ENCODE assay signal across 16 mouse cellular contexts in genomic region chr15:84280712-84281347, GRCm38 (mm10). TPM values are rescaled to one million over a fixed set of nuclear protein-coding genes. Genes with fewer than 3 reads are reported as not detected.
A peak's percentile ranks its signal among the peaks of the same experiment; 100 is the strongest.
DNase-seq lines count a peak whose midpoint lies in the region; ATAC-seq and TF ChIP-seq lines count a peak whose summit lies in the region.
"Had no signal": no experiment of that assay in that cellular context is flagged by ENCODE, and none has a peak within 500 bp of the region (broad histone marks: within the 10 kb centered on the region; RNA-seq: fewer than 3 reads in every experiment).

No protein-coding gene starts in this region.

- H3K36me3 ChIP-seq in midbrain, embryonic 10.5 days: peaks cover 16% of the 10 kb centered on the region
- H3K36me3 ChIP-seq in midbrain, postnatal 0 days (ENCODE audit: insufficient read depth, low read length): no peaks in the 10 kb centered on the region
- peaks cover 57% of the 10 kb centered on the region for H3K36me3 ChIP-seq in limb, embryonic 10.5 days
- H3K36me3 ChIP-seq: intestine, embryonic 15.5 days had no signal

- no peak overlapping the region for H3K9ac ChIP-seq in midbrain, postnatal 0 days (replicated peaks; ENCODE audit: low read length, poor library complexity, severe bottlenecking)
- H3K9ac ChIP-seq: heart, embryonic 13.5 days; intestine, embryonic 15.5 days had no signal

- no peak for ATAC-seq in midbrain, postnatal 0 days (ENCODE audit: low FRiP score)
- ATAC-seq: intestine, embryonic 15.5 days had no signal

- DNase-seq in midbrain, embryonic 10.5 days (ENCODE audit: low spot score): no peak
- DNase-seq in midbrain, postnatal 0 days (ENCODE audit: low spot score): no peak
- peak; percentile 60 for DNase-seq in adipocyte (ENCODE audit: low spot score)
- DNase-seq in fibroblast of lung, adult 2 months (ENCODE audit: low read depth): peak; percentile 78
- no peak for DNase-seq in spleen, adult 18-20 months
- no peak for DNase-seq in embryo, embryonic 11 days
- DNase-seq in limb, embryonic 10.5 days (ENCODE audit: low spot score): no peak
- DNase-seq: cerebellum, adult 2 months; gastrocnemius, postnatal 25 days; lung, postnatal 10 days; midbrain, embryonic 14.5 days; thymus, postnatal 36 days had no signal

- no peak for TF ChIP-seq CTCF in midbrain, postnatal 0 days (IDR thresholded peaks at IDR 0.05)

- WGBS in midbrain, embryonic 10.5 days: 83% methylated on average over 11 of the region's 11 CpGs
- WGBS in midbrain, postnatal 0 days: 85% methylated on average over 11 of the region's 11 CpGs
- 86% methylated on average over 11 of the region's 11 CpGs for WGBS in limb, embryonic 10.5 days

- H3K4me3 ChIP-seq in midbrain, embryonic 10.5 days: no peak overlapping the region
- no peak overlapping the region for H3K4me3 ChIP-seq in midbrain, postnatal 0 days (ENCODE audit: low read depth, low read length)
- no peak overlapping the region for H3K4me3 ChIP-seq in limb, embryonic 10.5 days
- H3K4me3 ChIP-seq: erythroblast, embryonic 14.5 days; heart, embryonic 13.5 days; intestine, embryonic 15.5 days had no signal

- 0 out of 2 replicates have a peak overlapping the region, but pooled peaks have one; percentile 6 for H3K27ac ChIP-seq in midbrain, embryonic 10.5 days (replicated peaks)
- H3K27ac ChIP-seq in midbrain, postnatal 0 days (ENCODE audit: low read depth, low read length): no peak overlapping the region
- H3K27ac ChIP-seq in limb, embryonic 10.5 days: no peak overlapping the region
- H3K27ac ChIP-seq: heart, embryonic 13.5 days; intestine, embryonic 15.5 days had no signal

- peaks cover 15% of the 10 kb centered on the region; the same call in 1 of the 2 replicates for H3K27me3 ChIP-seq in midbrain, embryonic 10.5 days (ENCODE audit: low read depth, poor library complexity, severe bottlenecking)
- H3K27me3 ChIP-seq in midbrain, postnatal 0 days (ENCODE audit: insufficient read depth, low read length): no peaks in the 10 kb centered on the region
- H3K27me3 ChIP-seq in limb, embryonic 10.5 days (ENCODE audit: low read depth, poor library complexity, severe bottlenecking): no peaks in the 10 kb centered on the region
- H3K27me3 ChIP-seq: heart, embryonic 13.5 days; intestine, embryonic 15.5 days had no signal

- no peak overlapping the region for H3K4me2 ChIP-seq in midbrain, postnatal 0 days (ENCODE audit: low read depth, low read length, poor library complexity, severe bottlenecking)
- H3K4me2 ChIP-seq: heart, embryonic 13.5 days; intestine, embryonic 15.5 days; liver, embryonic 11.5 days had no signal

- peaks cover 14% of the 10 kb centered on the region for H3K4me1 ChIP-seq in midbrain, embryonic 10.5 days
- no peaks in the 10 kb centered on the region for H3K4me1 ChIP-seq in midbrain, postnatal 0 days (ENCODE audit: insufficient read depth, low read length)
- peaks cover 6% of the 10 kb centered on the region for H3K4me1 ChIP-seq in limb, embryonic 10.5 days
- H3K4me1 ChIP-seq: heart, embryonic 13.5 days; intestine, embryonic 15.5 days had no signal

- H3K9me3 ChIP-seq in midbrain, embryonic 10.5 days (replicated peaks): peaks cover 4% of the 10 kb centered on the region; the same call in 1 of the 2 replicates
- H3K9me3 ChIP-seq in midbrain, postnatal 0 days (ENCODE audit: low read length): no peaks in the 10 kb centered on the region
- H3K9me3 ChIP-seq in limb, embryonic 10.5 days (replicated peaks): no peaks in the 10 kb centered on the region
- H3K9me3 ChIP-seq: heart, embryonic 13.5 days; intestine, embryonic 15.5 days had no signal

RNA-seq across cellular contexts. Expression of gene Parvg, which starts 43.0 kb away (rescaled TPM):
- 0.89 and 1.0 TPM in 2 replicates for polyA plus RNA-seq in midbrain, embryonic 10.5 days (2016; fragmentation: Nextera tagmentation; extraction: Ambion mirVana)
- total RNA-seq in midbrain, postnatal 0 days (2014; rRNA removed): 1.5 and 1.7 TPM in 2 replicates
- 1.7 and 1.9 TPM in 2 replicates for polyA plus RNA-seq in midbrain, postnatal 0 days (2015; fragmentation: Nextera tagmentation; extraction: Ambion mirVana)
- polyA plus RNA-seq in limb, embryonic 10.5 days (2016; fragmentation: Nextera tagmentation; extraction: Ambion mirVana): 0.72 and 0.75 TPM in 2 replicates

RNA-seq across cellular contexts. Expression of gene Parvb, which starts 49.0 kb away (rescaled TPM):
- polyA plus RNA-seq in midbrain, embryonic 10.5 days (2016; fragmentation: Nextera tagmentation; extraction: Ambion mirVana): 7.4 and 8.4 TPM in 2 replicates
- 9.6 and 14.0 TPM in 2 replicates for total RNA-seq in midbrain, postnatal 0 days (2014; rRNA removed)
- 4.3 and 5.8 TPM in 2 replicates for polyA plus RNA-seq in midbrain, postnatal 0 days (2015; fragmentation: Nextera tagmentation; extraction: Ambion mirVana)
- polyA plus RNA-seq in limb, embryonic 10.5 days (2016; fragmentation: Nextera tagmentation; extraction: Ambion mirVana): 9.0 and 11.0 TPM in 2 replicates

Comparison
In these comparisons a context has a peak if more than half of its experiments do, and no peak if none do; other contexts are left out.
1. DNase-seq: peak in adipocyte (single experiment) and fibroblast of lung, adult 2 months (single experiment); none in midbrain, embryonic 10.5 days (single experiment), midbrain, postnatal 0 days (single experiment), spleen, adult 18-20 months (0 of 2), embryo, embryonic 11 days (single experiment) and limb, embryonic 10.5 days (single experiment).